Mouse (Mus musculus) lung, postnatal 10 days (tissue): ENCODE measurements at regions not wholly inside any gene's neighbourhood (a gene's known extent, or its start where the extent isn't known, plus 50 kb on each side); places are given as distances from the start of the nearest gene placed in this dataset.
A peak's percentile ranks its signal among the peaks of the same experiment; 100 is the strongest.

Experiments used
- DNase-seq: peaks from one replicate; pipeline ENCODE4 v3.0.0; 2021

- no peak for DNase-seq
These were observed 122.7 kb upstream of the Ccdc122 start for GRCm38 (mm10) chr14:76913850-76914249.

GRCm38 (mm10) chr14:76912301-76913001, 124.1 kb upstream of the Ccdc122 start:
- DNase-seq = peak; percentile 28

DNA sequence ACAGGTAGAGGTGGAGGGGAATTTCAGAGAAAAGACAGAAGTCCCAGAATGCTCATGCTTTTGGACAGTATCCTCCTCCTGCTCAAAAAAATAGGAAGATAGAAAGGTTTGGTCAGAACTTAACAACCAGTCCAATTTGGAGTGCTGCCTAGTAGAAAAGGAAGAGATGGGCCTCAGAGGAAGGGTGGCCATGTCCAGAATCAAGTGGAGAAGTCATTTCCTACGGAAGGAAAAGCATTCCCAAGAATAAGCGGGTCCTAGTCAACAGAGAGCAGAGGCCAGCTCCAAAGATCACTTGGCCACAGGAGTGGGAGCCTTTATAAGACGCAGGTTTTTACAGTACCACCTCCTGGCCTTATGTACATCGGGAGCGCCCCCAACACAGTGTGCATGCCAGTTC, 125.3 kb upstream of the Ccdc122 start:
- DNase-seq = no peak

GRCm38 (mm10) chr14:76910186-76910585, 126.4 kb upstream of the Ccdc122 start:
- no peak for DNase-seq

- peak; percentile 49 for DNase-seq
These were observed 128.6 kb upstream of the Ccdc122 start for GRCm38 (mm10) chr14:76907941-76908340.

DNA sequence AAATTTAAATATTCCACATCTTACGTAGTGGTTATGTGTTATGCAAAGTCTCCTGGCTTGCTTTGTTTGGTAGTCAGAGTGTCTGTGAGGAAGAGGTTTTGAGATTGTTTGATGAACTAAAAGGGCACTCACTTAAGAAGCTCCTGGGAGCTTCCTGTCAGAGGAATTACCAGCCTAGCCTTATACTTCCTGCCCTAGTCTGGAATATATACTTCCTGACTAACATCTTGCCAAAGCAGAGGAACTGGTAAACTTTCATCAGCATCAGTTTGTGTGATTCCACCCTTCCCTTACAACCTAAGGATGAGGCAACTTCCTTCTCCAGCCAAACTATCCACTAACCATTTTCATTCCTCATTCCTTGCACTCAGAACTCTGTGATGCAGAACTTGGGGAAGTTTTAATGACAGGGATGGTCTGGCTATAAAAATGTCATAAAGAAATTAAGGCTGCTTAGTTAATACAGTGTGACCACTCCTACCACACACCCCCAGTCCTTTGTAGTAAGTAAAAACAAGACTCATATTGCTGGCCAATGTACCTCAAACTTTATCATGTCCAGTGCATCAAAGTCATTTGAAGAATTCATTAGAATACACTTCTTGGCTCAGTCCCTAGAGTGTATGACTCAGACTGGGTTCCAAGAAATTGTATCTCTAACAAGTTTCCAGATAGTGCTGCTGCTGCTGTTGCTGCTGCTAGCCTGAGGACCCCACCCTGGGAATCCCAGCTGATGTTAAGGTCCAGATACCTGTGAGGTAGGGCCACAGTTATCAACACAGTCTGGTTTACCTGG, 133.4 kb upstream of the Ccdc122 start:
- no peak for DNase-seq

- DNase-seq = no peak
These were observed 135.1 kb upstream of the Ccdc122 start for GRCm38 (mm10) chr14:76901490-76901889.

DNA sequence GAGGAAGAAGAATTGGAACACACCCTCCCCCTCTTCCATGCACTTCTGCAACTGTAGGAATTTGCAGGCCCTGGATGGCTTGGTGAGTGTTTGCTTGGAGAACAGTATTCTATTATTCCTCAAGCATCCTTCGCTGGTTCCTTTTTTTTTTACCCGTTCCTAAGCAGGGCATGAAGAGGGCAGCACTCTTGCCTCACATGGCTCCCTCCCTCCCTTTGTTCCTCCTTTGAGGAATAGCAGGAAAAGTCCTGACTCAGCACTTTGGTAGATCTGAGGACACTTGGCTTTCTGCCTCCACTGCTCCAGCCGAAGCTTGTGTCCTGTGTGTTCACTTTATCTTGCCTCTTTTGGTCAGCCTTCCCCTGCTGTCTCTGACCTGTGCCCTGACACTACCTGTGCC, 137.2 kb upstream of the Ccdc122 start:
- DNase-seq = peak; percentile 58

GRCm38 (mm10) chr14:76887708-76888107, 148.9 kb upstream of the Ccdc122 start:
- no peak for DNase-seq

- no peak for DNase-seq
These were observed 149.4 kb upstream of the Ccdc122 start for GRCm38 (mm10) chr14:76887201-76887600.

GRCm38 (mm10) chr14:76883231-76883651, 153.3 kb upstream of the Ccdc122 start:
- no peak for DNase-seq

DNA sequence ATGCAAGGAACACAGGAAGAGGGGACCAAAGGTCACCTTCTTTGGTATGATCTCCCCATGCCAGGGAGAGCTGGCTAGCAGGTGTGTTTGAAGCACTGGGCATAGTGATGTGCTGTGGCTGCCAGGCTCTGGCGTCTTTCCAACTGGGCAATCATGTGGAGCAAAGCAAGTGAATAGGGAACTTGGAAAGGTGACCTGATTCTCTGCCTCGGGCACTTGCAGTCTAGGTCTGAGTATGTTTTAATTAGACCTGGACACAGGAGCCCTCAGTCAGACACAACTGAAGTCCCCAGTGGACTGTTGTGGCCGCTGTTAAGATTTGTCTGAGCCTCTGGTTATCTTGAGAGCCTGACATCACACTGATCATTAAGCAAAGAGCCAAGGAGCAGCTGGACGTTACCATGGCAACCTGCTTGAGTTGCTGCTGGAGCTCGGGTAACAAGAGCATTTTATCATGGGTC, 153.8 kb upstream of the Ccdc122 start:
- peak; percentile 66 for DNase-seq

DNA sequence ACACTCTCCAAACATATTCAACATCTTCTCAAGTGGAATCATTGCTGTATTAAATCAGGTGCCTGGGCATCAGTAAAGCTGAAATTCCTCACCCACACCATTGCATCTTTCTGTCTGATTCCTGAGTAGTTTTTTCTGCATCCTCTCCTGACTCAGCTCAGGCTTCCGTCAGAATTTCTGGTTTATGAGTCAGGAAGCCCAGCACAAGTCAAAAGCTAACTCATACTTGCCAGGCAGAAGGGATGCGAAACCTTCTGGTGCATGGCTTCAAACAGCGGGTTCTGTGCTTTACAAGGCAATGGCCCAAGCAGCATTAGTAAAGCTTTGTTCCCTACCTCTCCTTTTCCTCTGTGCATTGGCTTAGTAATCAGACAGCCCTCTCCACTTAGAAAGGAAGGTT, 155.7 kb upstream of the Ccdc122 start:
- no peak for DNase-seq

DNA sequence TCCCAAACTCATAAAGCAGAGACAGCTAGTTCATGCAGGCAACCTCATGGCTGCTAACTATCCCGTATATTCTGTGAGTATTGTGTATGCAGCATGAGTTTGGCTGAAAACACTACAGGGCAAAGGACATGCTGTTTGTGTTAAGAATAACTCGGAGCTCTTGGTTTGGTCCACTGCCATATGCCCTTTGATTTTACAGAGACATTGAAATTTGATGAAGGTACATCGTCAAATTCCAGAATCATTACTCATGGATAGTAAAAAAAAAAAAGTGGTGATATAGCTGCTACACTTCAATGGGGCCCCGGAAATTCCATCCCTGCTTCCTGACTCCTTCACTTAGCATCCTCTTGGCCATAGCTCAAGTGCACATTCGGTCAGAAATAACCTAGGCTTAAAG, 159.3 kb upstream of the Ccdc122 start:
- no peak for DNase-seq

DNA sequence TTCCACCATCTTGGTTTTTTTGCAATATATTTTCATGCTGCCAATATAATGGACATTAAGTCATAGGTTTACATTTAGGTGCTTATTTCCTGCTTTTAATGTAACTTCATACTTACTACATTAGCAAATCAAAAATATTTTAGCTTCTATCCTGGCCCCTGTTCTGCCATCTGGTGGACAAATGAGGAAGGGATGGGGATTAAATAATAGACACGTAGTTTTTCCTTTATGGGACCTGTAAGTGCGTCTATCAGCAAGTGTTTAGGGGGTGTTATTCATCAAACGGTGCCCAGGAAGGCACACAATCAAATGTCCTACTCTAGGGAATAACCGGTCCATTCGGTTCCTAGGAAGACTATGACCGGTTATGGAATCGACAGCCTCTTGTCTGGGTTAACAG, 160.6 kb upstream of the Ccdc122 start:
- peak; percentile 84 for DNase-seq

GRCm38 (mm10) chr14:76875266-76875900, 161.2 kb upstream of the Ccdc122 start:
- no peak for DNase-seq

DNA sequence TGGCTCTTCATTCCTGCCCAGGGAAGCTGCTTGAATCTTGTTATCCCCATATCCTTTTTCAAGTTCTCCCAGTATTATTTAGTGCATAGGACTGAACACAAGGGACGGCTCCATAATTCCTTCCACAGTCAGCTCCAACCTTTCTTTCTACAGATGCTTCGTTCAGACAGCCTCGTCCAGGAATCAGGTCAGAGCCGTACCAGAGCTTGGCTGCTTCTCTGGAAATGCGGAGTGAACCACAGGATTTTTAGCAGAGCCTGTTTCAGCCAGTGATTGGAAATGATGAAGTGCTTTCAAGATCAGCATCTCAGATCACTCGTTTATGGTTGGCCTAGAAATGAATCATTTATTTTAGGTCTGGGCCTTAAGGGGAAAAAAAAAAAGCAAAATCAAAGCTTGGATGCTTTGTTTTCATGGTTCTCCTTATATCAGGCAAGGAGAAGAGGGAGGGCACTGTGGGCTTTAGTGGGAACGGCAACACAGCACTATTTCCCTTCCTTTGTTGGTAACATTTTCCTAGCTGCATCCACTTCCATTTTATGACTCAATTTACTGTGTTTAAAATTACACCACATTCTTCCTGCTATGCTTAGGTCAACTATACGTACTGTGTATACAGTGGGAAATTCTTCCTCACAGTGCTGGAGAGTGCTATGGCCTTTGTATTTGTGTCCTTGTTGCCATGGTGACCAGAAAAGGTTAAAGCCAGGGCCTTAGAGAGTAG, 161.9 kb upstream of the Ccdc122 start:
- peak; percentile 45 for DNase-seq

DNA sequence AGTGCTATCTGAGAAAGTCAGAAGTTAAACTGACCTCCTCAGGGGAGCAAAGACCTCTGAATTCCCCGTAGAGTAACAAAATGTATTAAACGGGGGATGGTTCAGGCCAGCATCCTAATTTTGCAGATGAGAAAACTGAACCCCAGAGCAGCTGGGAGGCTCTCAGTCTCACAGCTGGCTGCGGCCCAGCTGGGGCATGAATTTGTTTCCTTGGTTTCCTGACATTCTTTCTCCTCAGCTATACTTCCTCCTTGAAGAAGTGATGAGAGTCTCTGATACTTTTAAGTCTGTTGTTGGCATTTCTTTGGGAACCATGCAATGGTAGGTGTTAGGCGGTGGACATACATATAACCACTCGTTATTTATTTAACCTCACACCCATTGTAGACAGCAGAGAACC, 162.9 kb upstream of the Ccdc122 start:
- DNase-seq = no peak

- DNase-seq = no peak
These were observed 163.6 kb upstream of the Ccdc122 start for GRCm38 (mm10) chr14:76872976-76873375.

DNA sequence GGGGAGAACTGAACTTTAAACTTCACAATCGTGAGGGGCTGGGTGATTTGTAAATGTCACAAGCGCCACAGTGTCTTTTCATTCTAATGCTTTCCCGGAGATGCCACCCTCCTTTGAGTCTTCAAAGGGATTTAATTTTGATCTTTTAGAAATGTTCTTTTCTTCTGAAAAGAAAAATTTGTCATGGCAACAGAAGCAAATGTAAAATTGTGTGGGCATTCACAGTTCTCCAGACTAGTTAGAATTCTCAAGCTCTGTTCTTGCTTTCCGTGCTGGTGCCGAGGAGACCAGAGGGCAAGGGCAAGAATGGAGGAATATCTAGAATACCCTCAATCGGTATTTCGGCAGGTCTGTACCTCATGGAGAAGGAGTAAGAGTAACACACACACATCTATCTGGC, 164.1 kb upstream of the Ccdc122 start:
- DNase-seq = no peak

DNA sequence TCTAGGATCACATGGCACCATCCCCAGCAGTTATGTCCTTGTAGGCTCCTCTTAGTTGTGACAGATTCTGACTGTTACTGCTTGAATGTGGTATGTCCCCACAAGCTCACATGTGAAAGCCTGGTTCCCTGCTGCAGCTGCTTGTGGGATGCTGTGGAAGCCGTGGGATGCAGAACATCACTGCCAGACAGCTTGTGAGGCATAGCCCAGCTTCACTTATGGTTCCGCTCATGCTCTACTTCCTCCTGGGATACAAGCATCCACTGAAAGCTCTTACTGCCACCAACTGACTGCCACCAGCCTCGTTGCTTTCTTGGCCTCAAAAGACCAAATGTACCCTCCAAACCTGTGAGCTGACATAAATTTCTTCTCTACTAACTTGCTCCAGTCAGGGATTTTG, 167.7 kb upstream of the Ccdc122 start:
- DNase-seq = no peak

- DNase-seq = no peak
These were observed 168.4 kb upstream of the Ccdc122 start for GRCm38 (mm10) chr14:76868131-76868530.

DNA sequence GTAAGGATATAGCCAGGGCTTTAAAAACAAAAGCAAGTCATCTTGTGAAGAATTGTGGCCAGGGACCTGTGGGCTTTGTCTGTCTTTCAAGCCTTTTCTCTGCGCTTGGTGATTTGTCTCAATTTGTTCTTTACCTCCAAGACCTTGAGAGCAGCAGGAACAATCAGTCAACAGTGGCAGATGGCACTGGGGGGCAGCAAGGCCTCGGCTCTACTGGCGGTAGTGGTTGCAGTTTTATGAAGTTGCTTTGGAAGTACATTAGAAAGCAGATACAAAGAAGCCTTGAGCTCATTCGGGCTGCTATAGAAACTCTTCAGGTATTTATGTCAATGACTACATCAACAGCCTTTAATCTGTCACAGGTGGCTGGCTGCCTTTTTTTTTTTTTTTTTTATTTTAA, 171.9 kb upstream of the Ccdc122 start:
- no peak for DNase-seq
